Mouse (Mus musculus) lung, adult 2 months (tissue): ENCODE results near the gene Fam213a.

Experiments used
- CTCF ChIP-seq: fragments of 200-500 bp; IDR thresholded peaks from 2 replicates; pipeline ENCODE4 v1.5.1; 2011; ENCODE audit warnings: mild to moderate bottlenecking, low read length, control low read depth; ENCODE audit not compliant: insufficient read depth
- POLR2A ChIP-seq: fragments of 200-500 bp; IDR thresholded peaks from 2 replicates; pipeline ENCODE4 v1.6.1; 2011; ENCODE audit warnings: low read depth, mild to moderate bottlenecking, control low read depth, low read length, borderline replicate concordance; ENCODE audit errors: extremely low read depth

DNA sequence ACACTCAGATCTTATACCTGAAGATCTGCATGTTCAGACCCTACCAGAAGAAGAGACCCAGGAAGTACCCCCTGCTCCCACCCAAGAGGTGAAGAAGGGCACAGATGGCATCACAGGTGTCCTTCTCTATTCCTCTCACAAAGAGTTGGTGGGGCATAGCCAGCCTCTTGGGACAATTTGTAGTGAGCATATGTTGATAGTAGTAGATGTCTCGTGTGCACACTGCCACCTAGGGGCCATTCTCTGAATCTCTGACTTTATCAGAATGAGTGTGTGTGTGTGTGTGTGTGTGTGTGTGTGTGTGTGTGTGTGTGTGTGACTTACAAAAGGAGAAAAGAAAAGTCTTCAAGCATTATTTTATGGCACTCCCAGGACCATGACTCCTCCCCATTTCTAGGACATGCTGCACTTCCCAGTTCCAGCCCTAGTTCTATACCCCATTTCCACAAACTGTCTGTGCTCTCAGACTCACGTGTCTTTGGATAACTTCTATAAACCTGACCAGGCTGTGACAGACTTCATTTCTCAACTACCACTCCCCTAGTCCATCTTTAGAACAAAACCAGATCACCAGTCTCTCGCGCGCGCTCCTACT lies 38.4 kb downstream of the Fam213a start:
- no peak for TF ChIP-seq POLR2A
- no peak for TF ChIP-seq CTCF
